Mouse (Mus musculus) c-Kit-positive CD71-negative TER-119-negative erythroid progenitor cells, embryonic 14.5 days (primary cell): ENCODE results near the gene Opn1mw.
"Not testable (repeated sequence)": the region's sequence is repeated elsewhere in the genome, so short reads cannot be mapped to it uniquely, and the experiment has no call there.

ENCODE experiments used
- DNase-seq: peaks from one replicate; pipeline ENCODE4 v3.0.0-alpha.2; 2013; ENCODE audit warnings: low read depth

Opn1mw gene

DNA sequence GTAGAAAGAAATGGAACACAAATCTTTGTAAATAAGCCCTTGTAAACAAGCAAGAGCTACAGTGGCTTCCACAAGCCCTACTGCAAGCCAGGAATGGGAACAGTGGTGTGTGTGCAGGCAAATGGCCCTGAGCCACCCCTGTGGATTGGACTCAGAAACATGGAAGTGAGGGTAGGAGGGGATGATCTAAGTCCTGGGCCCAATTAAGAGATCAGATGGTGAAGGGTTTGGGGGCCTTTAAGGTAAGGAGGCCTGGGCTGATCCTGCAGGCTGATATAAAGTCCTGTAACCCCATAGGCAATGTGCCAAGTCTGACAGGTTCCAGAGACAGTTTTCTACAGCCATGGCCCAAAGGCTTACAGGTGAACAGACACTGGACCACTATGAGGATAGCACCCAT lies at the start of gene Opn1mw:
Gene Opn1mw, plus strand, starts transcription at position 301 of the 400 bp plus-strand sequence.
- DNase-seq: no peak

DNA sequence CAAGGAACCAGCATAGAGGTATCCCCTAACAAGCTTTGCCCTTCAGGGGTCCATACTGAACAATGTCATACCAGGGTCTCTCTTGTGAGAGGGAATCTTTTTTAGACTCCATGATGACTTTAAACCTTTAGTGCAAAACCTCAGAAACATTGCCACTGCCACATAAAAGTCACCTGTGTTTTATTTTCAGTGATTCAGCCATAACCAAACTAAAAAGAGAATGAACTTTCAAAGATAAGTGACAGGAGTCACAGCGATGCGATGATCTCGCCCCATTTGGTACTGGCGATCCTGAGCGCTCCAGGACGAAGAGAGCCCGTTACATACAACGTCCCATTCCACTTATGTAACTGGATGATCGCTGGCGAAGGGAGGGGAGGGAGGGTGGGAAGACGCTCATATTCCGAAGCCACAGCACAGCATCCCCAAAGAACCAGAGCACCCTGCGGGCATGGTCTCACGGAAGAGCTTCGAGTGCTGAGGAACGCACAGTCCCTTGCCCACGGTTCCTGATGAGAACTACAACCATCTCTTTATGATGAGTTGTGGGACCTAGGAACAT lies 42.9 kb upstream of the Opn1mw start:
- no peak for DNase-seq

DNA sequence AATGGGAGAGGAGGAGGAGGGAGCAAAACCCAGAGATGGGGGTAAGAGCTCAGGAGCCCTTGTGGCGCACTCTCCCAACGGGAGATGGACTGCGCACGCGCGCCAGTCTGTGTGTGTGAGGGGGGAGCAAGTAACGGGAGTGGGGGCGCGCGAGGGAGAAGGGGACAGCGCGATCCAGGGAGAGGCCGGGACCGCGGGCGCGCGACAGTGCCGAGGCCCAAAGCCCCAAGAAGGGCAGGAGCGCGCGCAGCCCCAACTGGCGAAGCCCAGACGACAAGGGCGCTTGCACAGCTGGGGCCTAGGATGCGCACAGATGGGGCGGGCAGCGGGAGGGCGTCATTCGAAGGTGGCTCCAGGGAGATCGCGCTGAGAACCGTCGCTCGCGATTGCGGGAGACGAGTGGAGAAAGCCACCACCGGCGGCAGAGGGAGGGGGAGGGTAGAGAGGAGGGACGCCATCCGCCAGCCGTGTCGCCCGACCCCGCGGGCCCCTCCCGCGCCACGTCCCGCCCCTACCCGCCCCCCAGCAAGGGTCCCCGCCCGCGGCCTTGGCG lies 42.2 kb upstream of the Opn1mw start:
- DNase-seq: peak; percentile 53

DNA sequence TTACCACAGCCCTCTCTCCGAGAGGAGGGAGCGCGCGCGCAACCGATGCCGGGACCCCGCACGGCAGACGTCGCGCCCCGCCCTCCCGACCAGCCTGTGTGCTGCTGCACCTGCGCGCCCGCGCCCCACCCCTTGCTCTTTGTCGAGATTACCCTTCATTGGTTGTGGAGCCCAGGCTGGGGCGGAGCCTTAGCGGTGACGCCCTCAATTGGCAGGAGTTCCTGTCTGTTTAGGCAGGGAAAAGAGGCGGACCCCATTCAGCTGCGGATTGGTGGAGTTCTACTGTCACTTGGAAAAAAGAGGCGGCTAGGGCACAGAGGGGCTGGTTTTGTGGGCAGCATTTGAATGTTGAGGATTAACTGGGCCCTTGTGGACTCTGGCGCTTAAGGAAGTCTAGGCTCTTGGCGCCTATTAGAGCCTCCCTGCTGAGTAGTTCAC lies 41.6 kb upstream of the Opn1mw start:
- DNase-seq: peak; percentile 86

DNA sequence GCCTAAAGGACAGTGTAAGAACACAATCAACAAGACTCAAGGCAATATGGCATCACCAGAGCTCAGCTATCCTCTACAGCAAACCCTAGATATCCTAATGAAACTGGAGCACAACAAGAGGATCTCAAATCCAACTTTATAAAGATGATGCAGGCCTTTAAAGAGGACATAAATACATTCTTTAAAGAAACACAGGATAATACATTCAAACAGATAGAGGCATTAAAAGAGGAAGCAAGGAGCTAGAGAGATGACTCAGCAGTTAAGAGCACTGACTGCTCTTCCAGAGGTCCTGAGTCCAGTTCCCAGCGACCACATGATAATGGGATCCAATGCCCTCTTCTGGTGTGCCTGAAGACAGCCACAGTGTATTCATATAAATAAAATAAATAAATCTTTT lies 32.1 kb upstream of the Opn1mw start:
- no peak for DNase-seq

DNA sequence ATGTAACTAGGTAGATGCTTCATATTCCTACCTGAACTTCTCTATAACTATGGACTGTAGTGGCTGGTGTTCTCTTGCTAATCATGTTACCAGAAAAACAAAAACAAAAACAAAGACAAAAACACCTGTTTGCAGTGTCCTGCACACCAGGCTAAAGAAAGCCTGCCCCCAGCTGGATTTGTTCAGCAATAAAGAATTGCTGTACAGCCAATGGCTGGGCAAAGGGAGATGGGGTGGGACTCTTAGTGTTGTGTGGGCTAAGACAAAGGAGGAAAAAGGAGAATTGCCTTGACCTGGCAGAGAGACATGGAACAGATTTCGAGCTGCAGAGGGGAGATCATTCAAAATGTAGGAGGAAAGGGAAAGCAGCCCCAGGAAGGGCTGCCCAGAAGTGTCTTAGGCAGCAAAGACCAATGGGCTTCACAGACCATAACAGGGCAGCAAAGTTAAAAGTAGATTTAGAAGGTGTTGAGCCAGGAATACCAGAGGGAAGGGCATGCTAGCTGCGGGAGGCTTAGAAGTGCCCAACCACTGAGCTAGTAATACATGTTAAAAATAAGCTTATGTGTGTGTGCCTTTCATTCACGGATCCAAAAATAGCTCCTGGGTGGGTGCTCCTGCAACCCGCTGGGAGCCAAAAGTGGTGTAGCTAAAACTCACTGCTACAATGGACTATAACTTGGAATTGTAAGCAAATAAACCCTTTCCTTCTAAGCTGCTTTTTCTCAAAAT lies 23.6 kb upstream of the Opn1mw start:
- no peak for DNase-seq

DNA sequence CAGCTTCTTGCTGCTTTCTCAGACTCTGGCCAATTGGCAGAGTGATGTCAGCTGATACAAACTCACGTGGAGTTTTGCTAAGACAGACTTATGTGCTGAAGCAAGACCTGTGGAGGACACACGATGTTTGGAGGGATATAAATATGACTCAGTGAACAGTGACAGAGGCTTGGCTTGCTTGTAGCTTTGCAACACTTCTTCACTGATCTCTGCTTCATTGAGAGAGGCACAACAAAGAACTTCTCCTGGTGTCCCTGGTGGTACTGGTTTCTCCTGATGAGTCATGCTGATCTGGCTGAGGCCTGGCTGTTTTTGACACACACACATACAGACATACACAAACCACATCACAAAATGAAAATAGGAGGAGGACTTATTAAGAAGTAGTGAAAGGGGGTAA lies 21.3 kb upstream of the Opn1mw start:
- no peak for DNase-seq

DNA sequence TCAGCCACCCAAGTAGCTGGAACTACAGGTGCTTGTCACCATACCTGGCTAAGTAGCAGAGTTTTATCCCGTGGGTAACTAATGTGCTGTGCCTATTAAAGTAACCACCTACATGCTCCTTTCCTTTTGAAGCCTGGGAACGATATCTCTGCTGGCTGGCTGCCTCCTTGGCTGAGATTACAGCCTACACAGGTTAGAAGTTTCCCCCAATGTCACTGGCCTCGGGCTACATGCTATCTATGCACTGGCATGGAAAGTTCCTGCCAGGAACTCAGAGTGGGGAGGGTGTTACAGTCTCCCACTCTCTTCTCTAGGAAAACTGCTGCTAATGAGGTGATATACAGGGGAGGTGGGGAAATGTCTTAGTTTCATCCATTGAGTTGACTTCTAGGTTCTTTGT lies 18.5 kb upstream of the Opn1mw start:
- DNase-seq: no peak

DNA sequence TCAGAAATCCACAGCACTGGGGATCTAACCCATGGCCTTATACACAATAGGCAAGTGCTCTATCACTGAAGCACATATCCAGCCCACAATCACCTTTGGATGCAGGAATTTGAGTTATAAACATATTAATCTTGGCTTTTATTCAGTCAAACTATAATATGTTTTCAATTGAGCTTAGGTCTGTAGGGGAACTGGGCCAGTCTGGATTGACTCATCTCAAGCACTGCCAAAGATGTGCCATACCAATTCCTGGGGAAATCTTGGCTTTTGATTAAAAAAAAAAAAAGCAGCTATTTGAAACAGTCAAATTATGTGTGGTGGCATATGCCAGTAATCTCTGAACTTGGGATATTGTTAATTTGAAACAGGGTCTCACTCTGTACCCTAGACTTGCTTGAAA lies 13.2 kb upstream of the Opn1mw start:
- no peak for DNase-seq

DNA sequence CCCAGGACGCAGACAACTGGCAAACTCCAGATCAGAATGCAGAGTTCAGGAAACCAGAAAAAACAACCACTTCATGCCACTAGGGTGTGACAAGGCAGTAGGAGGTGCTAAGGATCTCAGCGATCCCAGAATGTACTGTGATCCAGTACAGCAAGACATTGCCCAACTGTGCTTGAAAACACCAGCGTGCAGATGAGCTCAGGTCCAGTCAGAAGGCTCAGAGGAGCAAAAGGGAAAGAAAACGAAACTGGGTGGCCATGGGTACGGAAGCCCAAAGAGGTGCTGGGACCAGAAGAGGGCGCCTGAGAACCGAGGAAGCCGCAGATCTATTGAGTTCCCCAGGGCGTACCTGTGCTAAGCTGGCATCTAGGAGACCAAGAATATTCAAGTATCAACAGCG lies 11.8 kb upstream of the Opn1mw start:
- DNase-seq: peak; percentile 30

DNA sequence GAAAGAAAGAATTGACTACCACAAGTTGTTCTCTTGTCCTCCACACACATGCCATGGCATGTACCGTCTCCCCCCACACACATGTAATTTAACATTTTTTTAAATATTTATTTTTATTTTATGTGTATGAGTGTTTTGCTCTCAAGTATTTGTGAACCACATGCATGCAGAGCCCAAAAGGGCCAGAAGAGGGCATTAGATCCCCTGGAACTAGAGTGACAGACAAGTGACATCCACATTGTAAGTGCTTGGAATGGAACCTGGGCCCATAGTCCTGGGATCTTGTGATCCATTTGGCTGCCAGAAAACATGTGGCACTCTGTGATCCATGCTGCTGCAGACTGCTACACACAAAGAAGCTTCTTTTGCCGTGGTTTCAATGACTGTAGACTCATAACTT lies 2.3 kb upstream of the Opn1mw start:
- no peak for DNase-seq

DNA sequence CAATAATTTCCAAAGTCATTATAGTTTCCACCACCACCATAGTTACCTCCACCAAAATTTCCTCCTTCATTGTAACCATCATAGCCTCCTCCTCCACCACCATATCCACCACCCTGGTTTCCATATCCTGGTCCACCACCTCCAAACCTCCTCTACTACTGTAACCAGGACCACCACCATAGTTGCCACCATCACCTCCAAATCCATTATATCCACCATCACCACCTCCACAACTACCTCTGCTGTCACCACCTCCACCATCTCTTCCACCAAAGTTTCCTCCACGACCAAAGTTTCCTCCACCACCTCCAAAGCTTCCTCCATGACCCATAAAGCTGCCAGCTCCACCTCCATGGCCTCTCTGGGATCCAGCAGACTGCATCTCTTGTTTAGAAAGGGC lies 8.0 kb downstream of the Opn1mw start, which contains the start of gene Mecp2:
Gene Mecp2, minus strand, starts transcription at position 101 of the 400 bp plus-strand sequence.
- DNase-seq: not testable (repeated sequence)

DNA sequence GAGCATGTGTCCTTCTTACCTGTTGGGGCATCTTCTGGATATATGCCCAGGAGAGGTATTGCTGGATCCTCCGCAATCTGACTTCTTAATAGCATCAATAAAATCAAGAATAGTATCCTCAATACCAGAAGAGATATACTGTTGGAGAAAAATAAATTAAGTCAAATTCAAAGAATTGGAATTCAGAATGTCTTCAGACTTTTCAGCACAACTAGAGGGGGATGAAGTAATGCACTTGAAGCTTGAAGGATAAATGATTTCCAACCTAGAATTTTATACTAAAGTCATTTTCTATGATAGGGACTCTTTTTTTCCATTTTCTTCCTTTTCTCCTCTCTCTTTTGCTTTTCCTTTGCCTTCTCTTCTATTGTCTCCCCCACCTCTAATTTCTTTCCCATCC lies 40.5 kb downstream of the Opn1mw start, which contains the start of gene Tex28:
Gene Tex28, minus strand, starts transcription at position 101 of the 400 bp plus-strand sequence.
- DNase-seq: no peak

DNA sequence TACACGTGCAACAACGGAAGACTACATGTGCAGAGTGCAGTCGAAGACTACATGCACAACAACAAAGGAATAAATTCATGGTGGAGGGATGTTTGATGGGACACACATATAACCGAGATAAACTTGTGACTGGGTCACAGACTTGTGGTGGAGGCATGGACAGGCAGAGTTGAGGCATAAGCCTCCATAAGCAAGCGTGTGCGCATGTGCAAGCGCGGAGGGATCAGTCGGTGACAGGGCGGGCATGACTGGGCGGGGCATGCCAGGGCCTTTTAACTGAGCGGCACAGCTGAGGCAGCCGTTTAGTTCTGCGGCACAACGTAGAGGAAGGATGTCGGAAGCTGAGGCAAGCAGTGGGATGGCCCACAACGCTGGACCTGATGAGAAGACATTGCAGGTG lies 49.7 kb downstream of the Opn1mw start, which contains the start of gene Tktl1:
Gene Tktl1, plus strand, starts transcription at position 301 of the 400 bp plus-strand sequence.
- DNase-seq: no peak
